Mouse (Mus musculus): Measurements from ENCODE around the gene Add2.

- TF ChIP-seq POLR2A (IDR thresholded peaks at IDR 0.05; ENCODE audit: low read depth, low read length) (no peak), CTCF (IDR thresholded peaks at IDR 0.05; ENCODE audit: borderline replicate concordance, insufficient read depth, low read length) (no peak)
Observed at GRCm38 (mm10) chr6:86028150-86028549, 331 bp upstream of the Add2 start.

Measured in embryonic fibroblast, embryonic 13.5 days (primary cell).